Mouse (Mus musculus) lung, embryonic 14.5 days (tissue): ENCODE data around the gene Gnat1. TPM values are rescaled to one million over a fixed set of nuclear protein-coding genes. Genes with fewer than 3 reads are reported as not detected.

Experiments used
- ATAC-seq: fragments of 200-750 bp; cut with Nextera tagmentation; 2 replicates; pipeline ENCODE4 v1.8.0; 2017; ENCODE audit warnings: mild to moderate bottlenecking, moderate TSS enrichment, moderate library complexity; ENCODE audit not compliant: insufficient read depth
- DNase-seq: peaks from one replicate; pipeline ENCODE4 v3.0.0-alpha.2; 2015
- H3K27ac ChIP-seq: fragments of 300-500 bp; sonication (generic); 2 replicates; pipeline ENCODE4 v1.5.1; 2014; ENCODE audit warnings: low read depth, mild to moderate bottlenecking, moderate library complexity
- H3K27me3 ChIP-seq: fragments of 300-500 bp; sonication (generic); 2 replicates; pipeline ENCODE4 v1.6.1; 2014; ENCODE audit warnings: low read length, control low read depth; ENCODE audit not compliant: insufficient read depth
- H3K36me3 ChIP-seq: fragments of 300-500 bp; sonication (generic); 2 replicates; pipeline ENCODE4 v1.6.1; 2014; ENCODE audit warnings: control low read depth; ENCODE audit not compliant: insufficient read depth
- H3K4me1 ChIP-seq: fragments of 300-500 bp; sonication (generic); 2 replicates; pipeline ENCODE4 v1.6.1; 2014; ENCODE audit warnings: antibody characterized with exemption, control low read depth; ENCODE audit not compliant: insufficient read depth
- H3K4me2 ChIP-seq: fragments of 300-500 bp; sonication (generic); 2 replicates; pipeline ENCODE4 v1.6.1; 2014; ENCODE audit warnings: mild to moderate bottlenecking
- H3K4me3 ChIP-seq: fragments of 300-500 bp; sonication (generic); 2 replicates; pipeline ENCODE4 v1.5.1; 2014; ENCODE audit warnings: low read depth, low read length
- H3K9ac ChIP-seq: fragments of 300-500 bp; sonication (generic); 2 replicates; pipeline ENCODE4 v1.6.1; 2014
- H3K9me3 ChIP-seq: fragments of 300-500 bp; sonication (generic); 2 replicates; pipeline ENCODE4 v1.6.1; 2016; ENCODE audit warnings: low read depth, low read length, control low read depth
- CTCF ChIP-seq: IDR thresholded peaks from 2 replicates; pipeline ENCODE4 v1.5.1; 2016; ENCODE audit warnings: antibody characterized with exemption, low read depth
- WGBS: fragments of 180-500 bp; shearing (Covaris S2); extraction: QIAGEN DNeasy Blood & Tissue Kit; methylation state at CpG from one replicate; pipeline ENCODE4 v1.1.7; 2014; 5-methylcytosine and 5-hydroxymethylcytosine counted together
- polyA plus RNA-seq: library from polyadenylated mRNA; unstranded; fragments of >200 nt; fragmentation: Nextera tagmentation; extraction: Ambion mirVana; gene quantifications from 2 replicates; pipeline ENCODE4 v1.2.1, GENCODE M21; 2014

Gnat1 gene
- polyA plus RNA-seq, 1 experiment from 2014 or later = 0.89 TPM

GRCm38 (mm10) chr9:107707701-107708438, 28.4 kb upstream of the Gnat1 start:
- peaks cover 23% of the 10 kb centered on the region; the same call in 1 of the 2 replicates for H3K36me3 ChIP-seq
- H3K27ac ChIP-seq = peak overlapping the region; percentile 81
- WGBS = 3% methylated on average over 17 of the region's 17 CpGs
- TF ChIP-seq CTCF = no peak
- H3K4me1 ChIP-seq = peaks cover 29% of the 10 kb centered on the region
- peak overlapping the region; percentile 91 for H3K4me2 ChIP-seq
- peak overlapping the region; percentile 75 for H3K9ac ChIP-seq
- peak overlapping the region; percentile 72 for H3K4me3 ChIP-seq
- ATAC-seq = 0 out of 2 replicates have a peak, but pooled peaks have one; percentile 6
- no peaks in the 10 kb centered on the region for H3K27me3 ChIP-seq
- H3K9me3 ChIP-seq = no peaks in the 10 kb centered on the region
- DNase-seq = peak; percentile 66

GRCm38 (mm10) chr9:107706781-107707211, 27.3 kb upstream of the Gnat1 start:
- 0 out of 2 replicates have a peak, but pooled peaks have one; percentile 9 for ATAC-seq
- H3K9ac ChIP-seq = peak overlapping the region; percentile 75
- H3K4me3 ChIP-seq = peak overlapping the region; percentile 72
- H3K9me3 ChIP-seq = no peaks in the 10 kb centered on the region
- no peak for TF ChIP-seq CTCF
- H3K27me3 ChIP-seq = no peaks in the 10 kb centered on the region
- peaks cover 38% of the 10 kb centered on the region for H3K4me1 ChIP-seq
- DNase-seq = peak; percentile 69
- WGBS = 2% methylated on average over 14 of the region's 14 CpGs
- peak overlapping the region; percentile 81 for H3K27ac ChIP-seq
- H3K36me3 ChIP-seq = peaks cover 24% of the 10 kb centered on the region; the same call in 1 of the 2 replicates
- peak overlapping the region; percentile 91 for H3K4me2 ChIP-seq

- ATAC-seq (no peak), DNase-seq (no peak)
- peaks cover 70% of the 10 kb centered on the region for H3K4me1 ChIP-seq
- no peak for TF ChIP-seq CTCF
- no peaks in the 10 kb centered on the region for H3K27me3 ChIP-seq
- WGBS = 46% methylated on average over 14 of the region's 14 CpGs
- H3K9ac ChIP-seq = 0 out of 2 replicates have a peak overlapping the region, but pooled peaks have one; percentile 27
- H3K9me3 ChIP-seq = no peaks in the 10 kb centered on the region
- H3K27ac ChIP-seq = peak overlapping the region; percentile 62; the same call in 1 of the 2 replicates
- no peak overlapping the region for H3K4me3 ChIP-seq
- no peak overlapping the region for H3K4me2 ChIP-seq
- H3K36me3 ChIP-seq = peaks cover 26% of the 10 kb centered on the region; the same call in 1 of the 2 replicates
Measured at GRCm38 (mm10) chr9:107703337-107704122, 24.0 kb upstream of the Gnat1 start.

- no peak for TF ChIP-seq CTCF
- H3K9ac ChIP-seq = peak overlapping the region; percentile 27; the same call in 1 of the 2 replicates
- peak overlapping the region; percentile 62 for H3K27ac ChIP-seq
- H3K36me3 ChIP-seq = peaks cover 26% of the 10 kb centered on the region; the same call in 1 of the 2 replicates
- DNase-seq (peak; percentile 46), ATAC-seq (no peak)
- H3K27me3 ChIP-seq = no peaks in the 10 kb centered on the region
- H3K4me3 ChIP-seq = no peak overlapping the region
- H3K4me2 ChIP-seq = no peak overlapping the region
- peaks cover 78% of the 10 kb centered on the region for H3K4me1 ChIP-seq
- H3K9me3 ChIP-seq = no peaks in the 10 kb centered on the region
- 53% methylated on average over 3 of the region's 3 CpGs for WGBS
Measured at GRCm38 (mm10) chr9:107702606-107703185, 23.2 kb upstream of the Gnat1 start.

GRCm38 (mm10) chr9:107701594-107701993, 22.1 kb upstream of the Gnat1 start:
- Histone ChIP-seq H3K9me3 (no peaks in the 10 kb centered on the region), H3K4me1 (peaks cover 80% of the 10 kb centered on the region), H3K4me2 (no peak overlapping the region), H3K27me3 (no peaks in the 10 kb centered on the region), H3K9ac (no peak overlapping the region), H3K27ac (no peak overlapping the region; the same call in 1 of the 2 replicates), H3K36me3 (peaks cover 26% of the 10 kb centered on the region; the same call in 1 of the 2 replicates), H3K4me3 (no peak overlapping the region)
- ATAC-seq = no peak; the same call in 1 of the 2 replicates
- no peak for TF ChIP-seq CTCF
- DNase-seq = peak; percentile 64
- 30% methylated on average over 12 of the region's 12 CpGs for WGBS

- no peak overlapping the region for H3K4me3 ChIP-seq
- H3K27me3 ChIP-seq = no peaks in the 10 kb centered on the region
- H3K36me3 ChIP-seq = peaks cover 26% of the 10 kb centered on the region; the same call in 1 of the 2 replicates
- TF ChIP-seq CTCF = no peak
- no peak overlapping the region; the same call in 1 of the 2 replicates for H3K9ac ChIP-seq
- ATAC-seq (peak; percentile 23; the same call in 1 of the 2 replicates), DNase-seq (peak; percentile 40)
- peak overlapping the region; percentile 89 for H3K27ac ChIP-seq
- H3K9me3 ChIP-seq = no peaks in the 10 kb centered on the region
- 17% methylated on average over 6 of the region's 6 CpGs for WGBS
- peaks cover 79% of the 10 kb centered on the region for H3K4me1 ChIP-seq
- peak overlapping the region; percentile 48; the same call in 1 of the 2 replicates for H3K4me2 ChIP-seq
Measured at GRCm38 (mm10) chr9:107700114-107700571, 20.6 kb upstream of the Gnat1 start.
